Mouse (Mus musculus): Measurements from ENCODE around the gene Pkn1. TPM values are rescaled to one million over a fixed set of nuclear protein-coding genes. Genes with fewer than 3 reads are reported as not detected.

Pkn1 gene
- total and polyA plus RNA-seq, 3 experiments, result 33.5 to 73.2 (median 41.2) TPM

DNA sequence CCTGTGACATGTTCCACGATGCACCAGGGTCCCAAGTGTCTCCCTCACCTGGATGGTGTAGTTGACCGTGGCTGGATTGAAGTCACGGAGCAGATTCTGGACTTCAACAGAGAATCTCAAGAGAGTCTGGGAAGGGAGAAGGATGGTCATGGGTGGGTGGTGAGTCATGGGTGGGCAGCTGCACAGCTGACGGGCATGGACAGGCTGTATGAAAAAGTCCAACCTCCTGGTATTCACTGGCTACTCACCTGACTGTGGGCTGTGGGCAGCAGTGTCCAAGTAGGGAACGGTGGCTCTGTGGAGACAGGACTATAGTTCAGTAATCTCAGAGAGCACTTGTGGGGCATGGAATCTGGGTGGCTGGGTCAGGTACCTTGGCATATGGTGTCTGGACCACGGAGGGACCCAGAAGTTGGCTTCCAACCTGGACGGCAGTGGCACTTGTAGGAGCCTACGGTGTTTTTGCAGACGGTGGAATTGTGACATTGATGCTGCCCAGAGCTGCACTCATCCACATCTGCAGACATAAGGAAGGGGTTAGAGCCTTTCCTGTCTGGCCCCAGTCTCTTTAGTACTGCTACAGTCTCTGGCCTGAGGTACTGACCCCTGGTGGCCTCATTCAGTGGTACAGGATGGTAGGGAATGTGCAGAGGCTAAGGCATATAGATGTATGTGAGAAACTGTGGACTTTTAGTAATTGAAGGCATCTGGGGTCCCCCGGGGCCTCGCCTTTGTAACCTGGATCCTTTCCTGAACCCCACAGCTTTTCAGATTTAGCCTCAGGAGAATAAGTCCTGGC, 30.2 kb upstream of the Pkn1 start:
- H3K4me1 ChIP-seq (ENCODE audit: control insufficient read depth in 1 of 2, insufficient read depth in 2 of 2, low read length in 2 of 2), result no peaks in the 10 kb centered on the region
- H3K27me3 ChIP-seq (ENCODE audit: control insufficient read depth in 1 of 2, insufficient read depth in 2 of 2, low read length in 2 of 2), result no peaks in the 10 kb centered on the region
- TF ChIP-seq SMC3 (IDR thresholded peaks at IDR 0.05; ENCODE audit: low read depth, low read length) (peak; percentile 55), JUND (IDR thresholded peaks at IDR 0.05; ENCODE audit: low read depth, low read length) (no peak), CTCF (IDR thresholded peaks at IDR 0.05 in 2 of 3, conservative IDR thresholded peaks at IDR 0.05 in 1 of 3; ENCODE audit: control insufficient read depth in 1 of 3, insufficient read depth in 1 of 3, low read depth in 2 of 3, low read length in 3 of 3, poor library complexity in 1 of 3, severe bottlenecking in 1 of 3) (peak; percentile 51 to 54 (median 52))
- H3K9me3 ChIP-seq (replicated peaks; ENCODE audit: insufficient read depth, low read length), result no peaks in the 10 kb centered on the region
- no peaks in the 10 kb centered on the region for H3K79me2 ChIP-seq (ENCODE audit: control insufficient read depth, insufficient read depth, low read length, poor library complexity)
- no peak overlapping the region for H3K27ac ChIP-seq (ENCODE audit: control insufficient read depth, low read depth, low read length)
- H3K4me3 ChIP-seq (ENCODE audit: control insufficient read depth in 1 of 2, insufficient read depth in 1 of 2, low read depth in 2 of 2, low read length in 2 of 2), result no peak overlapping the region
- no peak for DNase-seq (ENCODE audit: low read depth, low spot score)
- H3K9ac ChIP-seq (ENCODE audit: control insufficient read depth, low read depth, low read length, poor library complexity, severe bottlenecking), result no peak overlapping the region
- peaks cover 0 to 14% of the 10 kb centered on the region in 2 experiments; a peak in 2 of 4 replicates for H3K36me3 ChIP-seq (ENCODE audit: control insufficient read depth in 1 of 2, insufficient read depth in 2 of 2, low read length in 2 of 2)

DNA sequence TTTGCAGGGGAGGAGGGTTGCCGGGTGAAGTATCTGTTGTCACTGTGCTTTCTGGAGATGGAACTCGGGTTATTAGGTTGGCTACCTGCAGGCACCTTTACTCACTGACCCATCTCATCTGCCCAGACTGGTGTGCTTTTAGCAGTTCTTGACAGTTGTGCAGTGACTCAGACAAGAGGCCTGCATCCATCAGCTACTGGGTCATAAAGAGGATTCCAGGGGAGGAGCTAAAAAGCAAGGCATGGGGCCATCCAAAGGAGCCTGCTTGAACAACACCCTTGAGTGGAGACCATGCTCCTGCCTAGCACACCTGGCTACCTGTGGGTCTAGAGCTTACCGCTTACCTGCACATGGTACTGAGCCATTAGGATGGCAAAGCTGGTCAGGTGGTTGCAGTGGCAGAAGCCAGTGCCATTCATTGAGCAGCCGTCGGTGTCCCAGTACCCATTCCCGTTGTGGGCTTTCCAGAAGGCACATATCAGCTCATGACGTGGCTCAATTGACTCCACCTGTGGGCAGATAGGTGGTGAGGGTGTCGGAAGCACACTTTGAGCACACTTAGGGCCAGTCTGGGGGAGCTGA, 26.6 kb upstream of the Pkn1 start:
- Histone ChIP-seq H3K9me3 (replicated peaks; ENCODE audit: insufficient read depth, low read length) (no peaks in the 10 kb centered on the region), H3K9ac (ENCODE audit: control insufficient read depth, low read depth, low read length, poor library complexity, severe bottlenecking) (no peak overlapping the region), H3K36me3 (ENCODE audit: control insufficient read depth in 1 of 2, insufficient read depth in 2 of 2, low read length in 2 of 2) (peaks cover 0 to 26% of the 10 kb centered on the region in 2 experiments; a peak in 2 of 4 replicates), H3K27me3 (ENCODE audit: control insufficient read depth in 1 of 2, insufficient read depth in 2 of 2, low read length in 2 of 2) (no peaks in the 10 kb centered on the region), H3K4me1 (ENCODE audit: control insufficient read depth in 1 of 2, insufficient read depth in 2 of 2, low read length in 2 of 2) (no peaks in the 10 kb centered on the region), H3K4me3 (ENCODE audit: control insufficient read depth in 1 of 2, insufficient read depth in 1 of 2, low read depth in 2 of 2, low read length in 2 of 2) (no peak overlapping the region), H3K27ac (ENCODE audit: control insufficient read depth, low read depth, low read length) (no peak overlapping the region), H3K79me2 (ENCODE audit: control insufficient read depth, insufficient read depth, low read length, poor library complexity) (no peaks in the 10 kb centered on the region)
- DNase-seq (ENCODE audit: low read depth, low spot score), result no peak
- TF ChIP-seq HCFC1 (IDR thresholded peaks at IDR 0.05; ENCODE audit: low read depth, low read length) (no peak), POLR2AphosphoS2 (IDR thresholded peaks at IDR 0.05; ENCODE audit: low read length) (no peak), TCF12 (IDR thresholded peaks at IDR 0.05; ENCODE audit: low read depth, low read length) (no peak), CTCF (IDR thresholded peaks at IDR 0.05 in 2 of 3, conservative IDR thresholded peaks at IDR 0.05 in 1 of 3; ENCODE audit: control insufficient read depth in 1 of 3, insufficient read depth in 1 of 3, low read depth in 2 of 3, low read length in 3 of 3, poor library complexity in 1 of 3, severe bottlenecking in 1 of 3) (no peak), NRF1 (IDR thresholded peaks at IDR 0.05; ENCODE audit: insufficient read depth, low read depth, low read length, poor library complexity, severe bottlenecking) (no peak), ETS1 (IDR thresholded peaks at IDR 0.05; ENCODE audit: low read depth, low read length) (no peak), TBP (IDR thresholded peaks at IDR 0.05; ENCODE audit: low read depth, low read length) (no peak), CHD2 (IDR thresholded peaks at IDR 0.05; ENCODE audit: low read length) (no peak), MXI1 (IDR thresholded peaks at IDR 0.05; ENCODE audit: low read depth, low read length) (no peak), ZMIZ1 (IDR thresholded peaks at IDR 0.05; ENCODE audit: low read depth, low read length) (no peak), GABPA (IDR thresholded peaks at IDR 0.05; ENCODE audit: low read depth, low read length) (no peak), CHD1 (IDR thresholded peaks at IDR 0.05; ENCODE audit: low read depth, low read length) (no peak), MAX (IDR thresholded peaks at IDR 0.05; ENCODE audit: low read length) (no peak)
